Mouse (Mus musculus) neutrophil, adult 83 days (primary cell): ENCODE results near the gene Slc25a10. TPM values are rescaled to one million over a fixed set of nuclear protein-coding genes. Genes with fewer than 3 reads are reported as not detected.

Experiments used
- total RNA-seq, 2 experiments: library from RNA; stranded (reverse); gene quantifications; one replicate each; pipeline ENCODE4 v1.2.4; 2023

Slc25a10 gene
- 10 to 100 TPM; 16.4 to 19.3 TPM for total RNA-seq

GRCm38 (mm10) chr11:120491317-120492023 is at the start of gene Slc25a10:
Gene Slc25a10 (plus strand): TSS chr11:120491840.

GRCm38 (mm10) chr11:120442344-120442743 is 49.3 kb upstream of the Slc25a10 start, which contains the start of gene Tspan10:
Gene Tspan10 (plus strand): TSS chr11:120442644.

GRCm38 (mm10) chr11:120453306-120453705 is 38.3 kb upstream of the Slc25a10 start, which contains the start of gene Pde6g:
Gene Pde6g (minus strand): TSS chr11:120453500.

GRCm38 (mm10) chr11:120457772-120458751 is 33.6 kb upstream of the Slc25a10 start, which contains the start of the genes Oxld1 and Ccdc137:
Gene Oxld1 (minus strand): TSS chr11:120458068.
Gene Ccdc137 (plus strand): TSS chr11:120458115.

GRCm38 (mm10) chr11:120467051-120467735 is 24.4 kb upstream of the Slc25a10 start, which contains the start of gene Arl16:
Gene Arl16 (minus strand): TSS chr11:120467607.

GRCm38 (mm10) chr11:120484265-120484981 is 7.2 kb upstream of the Slc25a10 start, which contains the start of gene Mrpl12:
Gene Mrpl12 (plus strand): TSS chr11:120484613.

GRCm38 (mm10) chr11:120530085-120530964 is 38.7 kb downstream of the Slc25a10 start, which contains the start of gene Gcgr:
Gene Gcgr (plus strand): TSS chr11:120530699.

Other genes starting within 250 kb of the Slc25a10 start
- gene Actg1, start 143.3 kb upstream of the Slc25a10 start, total RNA-seq, result 1,000 to 10,000 TPM; 3,735 to 3,853 TPM
- gene Fscn2, start 130.3 kb upstream of the Slc25a10 start, total RNA-seq, result under 1 TPM; 0.53 to 0.61 TPM
- 10 to 100 TPM; 11.2 to 13.9 TPM for gene Faap100, start 113.1 kb upstream of the Slc25a10 start, total RNA-seq
- gene Nploc4, start 54.1 kb upstream of the Slc25a10 start, total RNA-seq, result 10 to 100 TPM; 48.6 to 50.6 TPM
- gene Tspan10, start 49.2 kb upstream of the Slc25a10 start, total RNA-seq, result 1 to 10 TPM in 1 of 2 experiments, not detected in 1; 6.7 TPM
- gene Pde6g, start 38.3 kb upstream of the Slc25a10 start, total RNA-seq, result not detected
- 1 to 10 TPM; 4.1 to 7.9 TPM for gene Oxld1, start 33.8 kb upstream of the Slc25a10 start, total RNA-seq
- gene Ccdc137, start 33.7 kb upstream of the Slc25a10 start, total RNA-seq, result 10 to 100 TPM; 12.4 to 14.5 TPM
- gene Arl16, start 24.2 kb upstream of the Slc25a10 start, total RNA-seq, result 10 to 100 TPM in 1 of 2 experiments, 1 to 10 TPM in 1; 8.7 to 10.5 TPM
- 10 to 100 TPM; 18.3 to 23.1 TPM for gene Mrpl12, start 7.2 kb upstream of the Slc25a10 start, total RNA-seq
- gene Gcgr, start 38.9 kb downstream of the Slc25a10 start, total RNA-seq, result not detected
- 10 to 100 TPM; 34.2 to 37.3 TPM for gene Mcrip1, start 57.9 kb downstream of the Slc25a10 start, total RNA-seq
- gene Ppp1r27, start 59.3 kb downstream of the Slc25a10 start, total RNA-seq, result under 1 TPM in 1 of 2 experiments, not detected in 1; 0.75 TPM
- 100 to 1,000 TPM; 266 to 274 TPM for gene P4hb, start 81.4 kb downstream of the Slc25a10 start, total RNA-seq
- 100 to 1,000 TPM; 361 to 393 TPM for gene Arhgdia, start 89.8 kb downstream of the Slc25a10 start, total RNA-seq
- gene Alyref, start 106.5 kb downstream of the Slc25a10 start, total RNA-seq, result 100 to 1,000 TPM; 143 to 147 TPM
- 10 to 100 TPM; 49.3 to 52.8 TPM for gene Anapc11, start 106.6 kb downstream of the Slc25a10 start, total RNA-seq
- gene Npb, start 116.6 kb downstream of the Slc25a10 start, total RNA-seq, result 1 to 10 TPM; 1.2 to 1.5 TPM
- gene Pcyt2, start 126.1 kb downstream of the Slc25a10 start, total RNA-seq, result 10 to 100 TPM; 37.2 to 38.3 TPM
- 100 to 1,000 TPM; 119 to 120 TPM for gene Sirt7, start 133.4 kb downstream of the Slc25a10 start, total RNA-seq
- 100 to 1,000 TPM; 107 to 135 TPM for gene Mafg, start 141.8 kb downstream of the Slc25a10 start, total RNA-seq
- 1 to 10 TPM; 1.1 to 1.2 TPM for gene Pycr1, start 151.9 kb downstream of the Slc25a10 start, total RNA-seq
- not detected for gene Myadml2, start 156.3 kb downstream of the Slc25a10 start, total RNA-seq
- gene Notum, start 169.3 kb downstream of the Slc25a10 start, total RNA-seq, result under 1 TPM in 1 of 2 experiments, not detected in 1; 0.39 TPM
- 10 to 100 TPM; 85.4 to 88.2 TPM for gene Aspscr1, start 181.1 kb downstream of the Slc25a10 start, total RNA-seq
- 10 to 100 TPM; 33.5 to 39.0 TPM for gene Cenpx, start 221.9 kb downstream of the Slc25a10 start, total RNA-seq
- 10 to 100 TPM; 12.8 to 17.1 TPM for gene Lrrc45, start 222.1 kb downstream of the Slc25a10 start, total RNA-seq
- gene Rac3, start 229.6 kb downstream of the Slc25a10 start, total RNA-seq, result under 1 TPM in 1 of 2 experiments, not detected in 1; 0.33 TPM
- gene Dcxr, start 235.4 kb downstream of the Slc25a10 start, total RNA-seq, result 1 to 10 TPM; 8.3 to 8.5 TPM
- gene Cbr2, start 240.3 kb downstream of the Slc25a10 start, total RNA-seq, result 1 to 10 TPM; 7.3 to 9.0 TPM